Comparison of ENCODE assay signal across 8 mouse cellular contexts in the genomic region with DNA sequence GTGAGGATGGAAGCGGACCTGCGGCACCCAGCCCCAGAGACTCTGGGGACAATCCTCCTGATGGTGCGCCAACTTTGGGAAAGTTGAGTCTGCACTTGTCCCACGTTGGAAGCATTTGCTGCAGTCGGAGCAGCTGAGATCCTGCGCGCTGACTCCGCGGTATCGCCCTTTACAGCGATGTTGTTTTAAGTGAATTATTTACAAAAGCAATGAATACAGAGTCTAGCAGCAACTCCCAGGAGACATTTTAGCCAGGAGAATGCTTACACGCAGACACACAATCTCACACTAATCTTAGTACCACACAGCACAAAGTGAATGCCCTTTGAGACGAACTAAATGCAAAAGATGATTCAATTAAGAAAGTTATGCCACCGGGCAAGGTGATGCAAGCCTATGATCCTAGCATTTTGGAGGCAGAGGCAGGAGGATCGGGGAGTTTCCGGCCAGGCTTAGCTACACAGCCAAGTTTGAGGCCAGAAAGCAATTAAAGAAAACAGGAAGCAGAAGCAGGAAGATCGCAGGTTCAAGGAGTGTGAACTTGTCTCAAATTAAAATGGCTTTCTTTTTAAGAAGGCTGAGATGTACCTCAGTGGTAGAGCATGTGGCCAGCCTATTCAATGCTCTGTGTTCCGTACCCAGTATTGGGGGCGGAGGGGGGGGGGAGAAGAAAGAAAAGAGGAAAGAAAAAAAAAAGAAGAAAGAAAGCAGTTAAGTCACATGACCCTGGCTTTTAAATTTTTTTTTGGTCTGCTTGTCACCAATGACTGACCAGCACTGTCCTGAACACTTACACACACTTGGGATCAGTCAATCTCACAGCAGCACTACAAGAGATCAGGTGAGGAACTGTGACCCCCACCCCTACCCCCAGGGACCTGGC. TPM values are rescaled to one million over a fixed set of nuclear protein-coding genes. Genes with fewer than 3 reads are reported as not detected.
DNase-seq lines count a peak whose midpoint lies in the region; ATAC-seq and TF ChIP-seq lines count a peak whose summit lies in the region.

No protein-coding gene starts in this region.

- peak; percentile 44 for ATAC-seq in inflammation-experienced regulatory T-cells, adult 6 months
- no peak for ATAC-seq in midbrain, embryonic 13.5 days

- H3K9ac ChIP-seq in midbrain, embryonic 13.5 days (replicated peaks): peak overlapping the region; percentile 87

- H3K36me3 ChIP-seq in midbrain, embryonic 13.5 days: peaks cover 12% of the 10 kb centered on the region

- H3K4me3 ChIP-seq in midbrain, embryonic 13.5 days (replicated peaks): peak overlapping the region; percentile 73

- TF ChIP-seq POLR2A in brain, embryonic 14.5 days (IDR thresholded peaks at IDR 0.05; ENCODE audit: borderline replicate concordance, extremely low read depth, insufficient read depth, insufficient read length, poor library complexity, severe bottlenecking): no peak

- peaks cover 62% of the 10 kb centered on the region for H3K4me1 ChIP-seq in midbrain, embryonic 13.5 days (replicated peaks)

- WGBS in midbrain, embryonic 13.5 days: 64% methylated on average over 19 of the region's 19 CpGs

- no peaks in the 10 kb centered on the region for H3K27me3 ChIP-seq in midbrain, embryonic 13.5 days

- no peaks in the 10 kb centered on the region for H3K9me3 ChIP-seq in midbrain, embryonic 13.5 days

- DNase-seq in kidney, adult 8-10 months: peak; percentile 50 to 51
- DNase-seq in kidney, adult 9 months: no peak
- peak; percentile 55 for DNase-seq in brain, embryonic 14.5 days (ENCODE audit: low read depth)
- DNase-seq in cerebellum, postnatal 14 days: no peak
- DNase-seq in testis, postnatal 10 days (ENCODE audit: low spot score): no peak
- no peak for DNase-seq in embryo, embryonic 11 days

- no peak for TF ChIP-seq CTCF in brain, embryonic 14.5 days (IDR thresholded peaks at IDR 0.05; ENCODE audit: borderline replicate concordance, extremely low read depth, insufficient read depth, insufficient read length)

- peak overlapping the region; percentile 75 for H3K27ac ChIP-seq in midbrain, embryonic 13.5 days

- H3K4me2 ChIP-seq in midbrain, embryonic 13.5 days (replicated peaks): peak overlapping the region; percentile 82

RNA-seq across cellular contexts. Expression of a gene that starts 2.0 kb away (rescaled TPM):
- 273 and 336 TPM in 2 replicates for polyA plus RNA-seq in brain, embryonic 14.5 days (2012; rRNA removed)
- polyA plus RNA-seq in inflammation-experienced regulatory T-cells, adult 6 months (2017; shearing (Covaris generic)): 100 to 1,000 TPM; 181 to 242 (median 218) TPM
- 79.8 and 105 TPM in 2 replicates for polyA plus RNA-seq in midbrain, embryonic 13.5 days (2015; fragmentation: Nextera tagmentation; extraction: Ambion mirVana)

RNA-seq across cellular contexts. Expression of a gene that starts 23.7 kb away (rescaled TPM):
- 16.2 and 17.6 TPM in 2 replicates for polyA plus RNA-seq in brain, embryonic 14.5 days (2012; rRNA removed)
- 1 to 10 TPM; 6.8 to 8.0 (median 7.1) TPM for polyA plus RNA-seq in inflammation-experienced regulatory T-cells, adult 6 months (2017; shearing (Covaris generic))
- 12.7 and 13.0 TPM in 2 replicates for polyA plus RNA-seq in midbrain, embryonic 13.5 days (2015; fragmentation: Nextera tagmentation; extraction: Ambion mirVana)

Comparison
In these comparisons a context has a peak if more than half of its experiments do, and no peak if none do; other contexts are left out.
1. DNase-seq: peak in kidney, adult 8-10 months (2 of 2) and brain, embryonic 14.5 days (single experiment); none in kidney, adult 9 months (single experiment), cerebellum, postnatal 14 days (0 of 2), testis, postnatal 10 days (single experiment) and embryo, embryonic 11 days (single experiment).